Mouse (Mus musculus): ENCODE data around the gene Wfdc5.

- TF ChIP-seq CTCF (IDR thresholded peaks at IDR 0.05), result no peak
- TF ChIP-seq EP300 (IDR thresholded peaks at IDR 0.05), result no peak
Observed at GRCm38 (mm10) chr2:164210892-164211291, 28.4 kb upstream of the Wfdc5 start.

Measured in lung, postnatal 0 days (tissue).